Mouse (Mus musculus): ENCODE results near the gene Gm3727.
"Not testable (repeated sequence)": the region's sequence is repeated elsewhere in the genome, so short reads cannot be mapped to it uniquely, and the experiment has no call there.

Gm3727 gene

DNA sequence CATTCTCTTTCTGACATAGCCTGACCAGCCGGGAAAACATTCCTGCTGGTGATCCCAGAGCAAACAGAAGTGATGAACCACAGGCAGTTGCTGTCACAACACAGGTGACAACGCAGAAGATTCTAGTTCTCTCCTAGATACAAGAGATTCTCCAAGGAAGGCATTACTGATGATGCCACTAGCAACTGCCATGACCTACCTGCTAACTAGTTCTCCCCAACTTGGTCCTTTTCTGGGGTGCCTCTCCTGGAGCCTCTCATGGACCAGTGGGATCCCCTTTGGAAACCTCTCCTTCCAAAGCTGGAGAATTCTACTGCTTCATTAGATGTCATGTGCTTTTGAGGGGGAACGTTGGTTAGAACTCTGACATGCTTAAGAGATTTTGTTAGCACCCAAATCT lies at the start of gene Gm3727:
Gm3727 (minus strand) TSS at position 101 of the 400 bp plus-strand sequence.
- not testable (repeated sequence) for DNase-seq (ENCODE audit: low read depth, low spot score)

- DNase-seq (ENCODE audit: low read depth, low spot score): not testable (repeated sequence)
These were observed 21.0 kb downstream of the Gm3727 start for GRCm38 (mm10) chr14:7243498-7243897.

All from skeletal muscle tissue, adult 2 months (tissue).